Mouse (Mus musculus) forebrain, embryonic 13.5 days (tissue): ENCODE results near the gene Pdpk1. TPM values are rescaled to one million over a fixed set of nuclear protein-coding genes. Genes with fewer than 3 reads are reported as not detected.

Experiments
- ATAC-seq: fragments of 200-750 bp; cut with Nextera tagmentation; 2 replicates; pipeline ENCODE4 v1.8.0; 2017
- H3K27ac ChIP-seq: fragments of 300-500 bp; sonication (generic); 2 replicates; pipeline ENCODE4 v1.5.1; 2015; ENCODE audit warnings: inconsistent platforms, mild to moderate bottlenecking, moderate library complexity
- H3K27me3 ChIP-seq: fragments of 300-500 bp; sonication (generic); 2 replicates; pipeline ENCODE4 v1.6.1; 2015; ENCODE audit warnings: mild to moderate bottlenecking, inconsistent platforms
- H3K36me3 ChIP-seq: fragments of 300-500 bp; sonication (generic); 2 replicates; pipeline ENCODE4 v1.6.1; 2015; ENCODE audit warnings: mild to moderate bottlenecking, inconsistent platforms; ENCODE audit not compliant: poor library complexity, severe bottlenecking
- H3K4me1 ChIP-seq: fragments of 300-500 bp; sonication (generic); 2 replicates; pipeline ENCODE4 v1.6.1; 2015; ENCODE audit warnings: inconsistent platforms
- H3K4me2 ChIP-seq: fragments of 300-500 bp; sonication (generic); 2 replicates; pipeline ENCODE4 v1.6.1; 2015; ENCODE audit warnings: inconsistent platforms, mild to moderate bottlenecking, moderate library complexity
- H3K4me3 ChIP-seq: fragments of 300-500 bp; sonication (generic); 2 replicates; pipeline ENCODE4 v1.5.1; 2015; ENCODE audit warnings: mild to moderate bottlenecking, inconsistent platforms
- H3K9ac ChIP-seq: fragments of 300-500 bp; sonication (generic); 2 replicates; pipeline ENCODE4 v1.6.1; 2015; ENCODE audit warnings: mild to moderate bottlenecking, inconsistent platforms
- H3K9me3 ChIP-seq: fragments of 300-500 bp; sonication (generic); replicated peaks from 2 replicates; pipeline ENCODE4 v1.6.1; 2016; ENCODE audit warnings: inconsistent platforms
- WGBS: fragments of 180-500 bp; shearing (Covaris S2); methylation state at CpG from one replicate; pipeline ENCODE4 v1.1.7; 2015; 5-methylcytosine and 5-hydroxymethylcytosine counted together
- polyA plus RNA-seq: library from polyadenylated mRNA; unstranded; fragments of >200 nt; fragmentation: Nextera tagmentation; extraction: Ambion mirVana; gene quantifications from 2 replicates; pipeline ENCODE4 v1.2.1, GENCODE M21; 2015

Gene Pdpk1
- polyA plus RNA-seq, 1 experiment from 2014 or later = 49.7 TPM

DNA sequence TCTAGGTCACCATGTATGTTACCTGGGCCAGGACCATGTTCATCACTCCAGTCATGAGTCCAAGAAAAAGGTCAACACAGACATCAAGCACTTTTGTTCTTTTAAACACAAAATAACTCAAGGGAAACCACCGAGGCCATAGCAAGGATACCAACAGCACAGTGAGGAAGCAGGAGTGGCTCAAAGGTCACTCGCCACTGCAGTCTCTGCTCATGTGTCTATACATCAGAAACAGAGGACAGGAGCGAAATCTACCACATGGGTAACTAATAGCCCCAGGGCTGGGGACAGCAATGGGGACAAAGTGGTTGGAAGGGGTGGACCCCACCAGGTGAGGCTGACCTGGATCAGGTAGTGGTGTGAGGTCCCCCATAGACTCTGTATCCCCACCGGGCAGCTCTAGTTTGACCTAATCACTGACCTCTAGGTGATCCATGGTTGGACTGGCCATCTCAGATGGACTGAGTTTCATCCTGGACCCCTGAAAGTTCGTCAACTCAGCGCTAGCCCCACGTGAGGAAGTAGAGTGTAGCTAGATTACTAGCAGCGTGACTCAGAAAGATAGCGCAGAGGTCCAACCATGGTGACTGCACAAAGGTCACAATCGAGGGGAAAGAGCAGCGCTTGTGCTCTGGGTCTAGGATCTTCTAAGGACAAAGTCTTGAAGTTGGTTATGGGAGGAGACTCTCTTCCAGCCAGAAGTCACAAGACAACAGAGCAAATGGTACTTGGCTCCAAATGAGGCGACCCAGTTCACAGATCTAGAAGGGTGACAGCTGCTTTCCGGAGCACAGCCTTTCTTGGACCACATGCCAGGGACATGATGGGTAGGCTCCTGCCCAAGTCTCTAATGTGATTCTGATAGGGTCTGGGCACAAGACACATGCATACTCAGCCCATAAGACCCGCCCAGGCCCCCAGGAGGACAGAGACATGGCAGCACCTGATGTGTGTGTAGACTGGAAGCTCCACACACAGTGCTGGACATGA is 93.8 kb downstream of the Pdpk1 start:
- no peaks in the 10 kb centered on the region for H3K27me3 ChIP-seq
- H3K27ac ChIP-seq = no peak overlapping the region
- H3K9me3 ChIP-seq = no peaks in the 10 kb centered on the region
- no peak overlapping the region for H3K4me3 ChIP-seq
- peaks cover 92% of the 10 kb centered on the region for H3K36me3 ChIP-seq
- H3K4me1 ChIP-seq = no peaks in the 10 kb centered on the region
- no peak for ATAC-seq
- no peak overlapping the region for H3K9ac ChIP-seq
- H3K4me2 ChIP-seq = no peak overlapping the region
- WGBS = 95% methylated on average over 14 of the region's 14 CpGs

DNA sequence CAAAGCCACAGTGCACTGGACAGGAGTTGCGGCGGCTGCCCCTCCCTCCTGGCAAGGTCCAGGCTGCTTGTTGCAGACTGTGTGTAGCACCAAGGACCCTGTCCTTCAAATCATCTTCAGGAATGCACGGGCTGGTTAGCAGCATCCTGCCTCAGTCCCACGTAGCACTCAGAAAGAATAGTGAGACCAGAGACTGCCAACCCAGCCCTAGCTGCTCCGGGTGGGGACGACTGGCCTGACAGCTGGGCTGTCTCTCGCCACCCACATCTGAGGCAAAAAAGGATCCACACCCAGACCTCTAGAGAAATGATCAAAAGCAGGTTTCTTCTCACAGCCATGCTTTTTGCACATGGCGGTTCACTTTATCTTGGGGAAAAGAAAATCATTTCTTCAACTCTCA is 101.7 kb downstream of the Pdpk1 start:
- Histone ChIP-seq H3K4me1 (no peaks in the 10 kb centered on the region), H3K9me3 (no peaks in the 10 kb centered on the region), H3K9ac (no peak overlapping the region), H3K27me3 (no peaks in the 10 kb centered on the region), H3K27ac (no peak overlapping the region), H3K36me3 (peaks cover 72% of the 10 kb centered on the region), H3K4me3 (no peak overlapping the region), H3K4me2 (no peak overlapping the region)
- ATAC-seq = no peak
- 93% methylated on average over 8 of the region's 8 CpGs for WGBS

DNA sequence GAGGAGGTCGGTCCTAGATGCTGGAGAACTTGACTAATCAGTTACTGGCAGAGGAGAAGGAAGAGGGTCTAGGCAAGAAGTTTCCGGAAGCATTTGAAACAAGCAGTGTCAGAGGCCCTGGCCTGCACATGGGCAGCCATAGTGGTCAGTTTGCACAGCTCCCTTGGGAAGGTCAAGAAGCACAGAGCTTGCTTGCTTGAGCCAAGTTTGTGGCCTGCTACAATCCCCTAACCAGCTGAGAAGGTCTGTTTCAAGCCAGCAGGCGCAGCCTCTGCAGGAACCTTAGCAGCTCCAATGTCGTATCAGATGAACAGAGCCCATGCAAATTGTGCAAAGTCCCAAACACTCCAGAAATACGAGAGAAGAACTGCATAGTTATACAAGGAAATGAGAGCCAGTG is 102.7 kb downstream of the Pdpk1 start:
- H3K9me3 ChIP-seq = no peaks in the 10 kb centered on the region
- no peak overlapping the region for H3K27ac ChIP-seq
- no peak for ATAC-seq
- peaks cover 62% of the 10 kb centered on the region for H3K36me3 ChIP-seq
- no peak overlapping the region for H3K9ac ChIP-seq
- H3K4me3 ChIP-seq = no peak overlapping the region
- H3K27me3 ChIP-seq = no peaks in the 10 kb centered on the region
- WGBS = 86% methylated on average over 5 of the region's 5 CpGs
- H3K4me2 ChIP-seq = no peak overlapping the region
- no peaks in the 10 kb centered on the region for H3K4me1 ChIP-seq

DNA sequence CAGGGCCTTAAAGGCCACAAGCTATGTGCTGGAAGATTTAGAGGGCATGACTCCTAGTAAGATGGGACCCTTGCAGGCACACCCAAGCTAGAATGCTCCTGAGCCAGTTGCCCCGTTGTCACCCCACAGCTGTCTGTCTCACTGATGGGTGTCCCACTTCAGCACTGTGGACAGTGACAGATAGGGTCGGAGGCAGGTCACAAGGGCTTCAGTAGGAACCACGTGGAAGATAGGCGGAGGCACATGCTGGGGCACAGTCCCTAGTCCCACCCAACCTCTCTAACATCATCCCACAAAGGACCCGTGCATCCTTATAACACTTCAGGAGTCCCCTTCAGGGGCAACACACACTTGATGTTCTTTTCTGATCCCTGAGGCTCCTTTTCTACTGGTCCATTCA is 104.7 kb downstream of the Pdpk1 start:
- H3K27me3 ChIP-seq = no peaks in the 10 kb centered on the region
- WGBS = 74% methylated on average over 5 of the region's 5 CpGs

DNA sequence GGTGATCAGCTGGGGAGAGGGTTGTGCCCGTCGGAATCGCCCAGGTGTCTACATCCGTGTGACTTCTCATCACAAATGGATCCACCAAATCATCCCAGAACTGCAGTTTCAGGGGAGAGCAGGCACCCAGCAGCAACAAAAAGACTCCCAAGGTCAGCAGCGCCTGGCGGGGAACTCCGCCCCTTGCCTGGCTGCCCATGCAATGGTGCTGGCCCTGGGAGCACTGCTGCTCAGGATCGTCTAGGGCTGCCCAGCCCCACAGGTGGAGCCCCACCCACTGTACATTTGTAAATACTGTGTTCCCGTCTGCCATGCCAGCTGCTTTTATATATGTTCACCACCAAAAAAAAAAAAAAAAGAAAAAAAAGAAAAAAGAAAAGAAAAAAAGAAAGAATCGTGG is 105.1 kb downstream of the Pdpk1 start:
- WGBS = 79% methylated on average over 10 of the region's 10 CpGs
- Histone ChIP-seq H3K27me3 (no peaks in the 10 kb centered on the region), H3K4me1 (no peaks in the 10 kb centered on the region), H3K9me3 (no peaks in the 10 kb centered on the region), H3K36me3 (peaks cover 40% of the 10 kb centered on the region), H3K4me3 (no peak overlapping the region), H3K27ac (no peak overlapping the region), H3K9ac (no peak overlapping the region), H3K4me2 (no peak overlapping the region)
- ATAC-seq = no peak

More for the DNA sequence above, 104.7 kb downstream of the Pdpk1 start:
- ATAC-seq = no peak
- Histone ChIP-seq H3K4me3 (no peak overlapping the region), H3K36me3 (peaks cover 44% of the 10 kb centered on the region), H3K9me3 (no peaks in the 10 kb centered on the region), H3K27ac (no peak overlapping the region), H3K4me2 (no peak overlapping the region), H3K9ac (no peak overlapping the region), H3K4me1 (no peaks in the 10 kb centered on the region)

DNA sequence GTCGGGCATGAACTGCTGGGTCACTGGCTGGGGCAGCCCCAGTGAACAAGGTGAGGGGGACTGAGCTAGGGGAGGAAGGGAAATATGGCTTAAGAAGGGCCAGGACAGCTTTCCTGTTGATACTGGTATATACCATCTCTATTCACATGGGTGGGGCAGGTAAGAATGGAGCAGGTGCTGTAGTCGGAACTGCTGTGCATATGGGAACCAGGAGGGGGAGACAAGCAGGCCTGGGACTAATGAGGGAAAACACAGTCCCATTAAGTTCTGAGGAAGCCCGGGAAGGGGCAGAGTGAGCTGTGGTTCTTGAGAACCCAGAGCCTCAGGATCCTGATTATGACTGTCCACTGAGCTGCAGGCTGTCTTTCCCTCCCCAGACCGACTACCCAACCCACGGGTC is 106.2 kb downstream of the Pdpk1 start:
- H3K4me1 ChIP-seq = no peaks in the 10 kb centered on the region
- H3K9me3 ChIP-seq = no peaks in the 10 kb centered on the region
- no peak overlapping the region for H3K9ac ChIP-seq
- WGBS = 59% methylated on average over 5 of the region's 5 CpGs
- H3K4me3 ChIP-seq = no peak overlapping the region
- ATAC-seq = no peak
- no peak overlapping the region for H3K27ac ChIP-seq
- peaks cover 30% of the 10 kb centered on the region for H3K36me3 ChIP-seq
- no peak overlapping the region for H3K4me2 ChIP-seq
- H3K27me3 ChIP-seq = no peaks in the 10 kb centered on the region

DNA sequence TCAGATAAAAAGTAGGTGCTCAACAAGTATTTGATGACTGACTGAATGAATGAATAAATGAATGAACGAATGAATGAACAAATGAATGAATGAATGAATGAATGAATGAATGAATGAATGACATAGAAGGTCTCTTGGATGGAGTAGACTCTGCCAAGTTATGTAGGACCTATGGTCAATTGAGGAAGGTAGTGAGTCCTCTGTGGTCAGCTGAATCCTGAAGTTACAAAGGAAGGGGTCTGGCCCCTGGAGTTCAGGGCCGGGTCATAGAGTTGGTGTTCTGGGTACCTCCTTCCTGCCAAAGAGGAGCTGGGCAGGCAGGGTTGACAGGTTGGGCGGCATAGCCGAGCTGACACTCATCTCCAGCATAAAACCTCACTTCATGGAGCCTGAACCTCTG is 112.9 kb downstream of the Pdpk1 start, which contains the start of gene Prss27:
Prss27 (plus strand) TSS at position 301 of the 400 bp plus-strand sequence.
- WGBS = 75% methylated on average over 4 of the region's 4 CpGs
- Histone ChIP-seq H3K9ac (no peak within 1 kb of the TSS), H3K36me3 (no peaks in the 10 kb centered on the region), H3K4me3 (no peak within 1 kb of the TSS), H3K4me2 (no peak within 1 kb of the TSS), H3K27me3 (no peaks in the 10 kb centered on the region), H3K27ac (no peak within 1 kb of the TSS), H3K9me3 (no peaks in the 10 kb centered on the region), H3K4me1 (no peaks in the 10 kb centered on the region)
- no peak for ATAC-seq

DNA sequence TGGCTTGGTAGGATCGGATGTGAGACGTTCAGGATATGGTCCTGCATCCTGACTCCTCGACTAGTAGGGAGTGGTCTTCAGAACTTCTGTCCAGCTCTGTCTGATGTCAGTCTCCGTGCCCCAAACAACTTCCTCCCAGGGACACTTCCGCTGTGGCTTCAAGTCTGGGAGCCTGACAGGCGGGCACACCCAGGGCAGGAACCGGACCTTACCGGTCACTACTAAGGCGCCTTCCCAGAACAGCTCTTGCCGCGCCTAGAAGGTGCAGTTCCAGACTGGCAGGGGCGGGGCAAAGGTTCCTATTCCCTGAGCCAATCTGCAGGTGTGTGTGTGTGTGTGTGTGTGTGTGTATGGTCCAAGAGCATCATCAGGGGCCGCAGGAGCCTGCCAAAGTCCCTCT is 113.4 kb downstream of the Pdpk1 start:
- H3K9ac ChIP-seq = no peak overlapping the region
- H3K27ac ChIP-seq = no peak overlapping the region
- H3K4me3 ChIP-seq = no peak overlapping the region
- H3K36me3 ChIP-seq = no peaks in the 10 kb centered on the region
- no peaks in the 10 kb centered on the region for H3K9me3 ChIP-seq
- ATAC-seq = no peak
- H3K4me1 ChIP-seq = no peaks in the 10 kb centered on the region
- 87% methylated on average over 13 of the region's 13 CpGs for WGBS
- H3K4me2 ChIP-seq = no peak overlapping the region
- H3K27me3 ChIP-seq = no peaks in the 10 kb centered on the region

DNA sequence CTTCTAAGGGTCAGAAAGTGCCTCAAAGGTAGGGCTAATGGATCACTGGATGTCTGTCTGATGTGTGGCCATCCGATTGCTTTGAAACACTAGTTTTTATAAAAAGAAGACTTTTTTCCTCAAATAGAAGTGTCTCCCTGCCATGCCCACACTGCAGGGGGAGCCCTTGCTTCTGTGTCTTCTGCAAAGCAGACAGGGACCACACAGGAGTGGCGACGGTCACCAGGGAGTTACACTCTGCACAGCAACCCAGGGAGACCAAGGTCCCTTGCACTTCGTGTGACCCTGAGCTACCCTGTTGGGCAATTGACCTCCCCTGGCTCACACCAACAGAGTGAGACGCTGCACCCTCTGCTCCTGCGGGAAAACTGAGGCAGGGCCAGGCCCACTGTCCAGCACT is 113.8 kb downstream of the Pdpk1 start:
- Histone ChIP-seq H3K4me2 (no peak overlapping the region), H3K27ac (no peak overlapping the region), H3K4me1 (no peaks in the 10 kb centered on the region), H3K9me3 (no peaks in the 10 kb centered on the region), H3K36me3 (no peaks in the 10 kb centered on the region), H3K27me3 (no peaks in the 10 kb centered on the region), H3K4me3 (no peak overlapping the region), H3K9ac (no peak overlapping the region)
- 76% methylated on average over 6 of the region's 6 CpGs for WGBS
- ATAC-seq = no peak

DNA sequence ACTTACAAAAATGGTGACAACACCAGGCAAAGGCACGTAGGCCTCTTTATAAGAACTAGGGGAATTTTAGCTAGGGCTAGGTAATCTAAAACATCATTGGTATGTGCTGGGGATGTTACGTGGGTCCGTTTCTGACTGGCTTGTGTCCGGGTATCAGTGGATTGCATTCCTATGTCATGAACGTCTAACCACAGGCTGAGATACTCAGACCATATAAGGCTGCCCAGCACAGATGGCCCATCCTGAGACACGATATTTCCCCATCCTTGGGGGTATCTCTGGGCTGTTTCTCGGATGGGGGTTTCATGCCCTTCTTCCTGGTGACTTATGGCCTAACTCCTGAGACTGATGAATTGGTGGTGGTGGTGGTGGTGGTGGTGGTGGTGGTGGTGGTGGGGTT is 115.6 kb downstream of the Pdpk1 start:
- no peak overlapping the region for H3K27ac ChIP-seq
- H3K4me1 ChIP-seq = no peaks in the 10 kb centered on the region
- ATAC-seq = no peak
- H3K4me3 ChIP-seq = no peak overlapping the region
- H3K9ac ChIP-seq = no peak overlapping the region
- no peaks in the 10 kb centered on the region for H3K9me3 ChIP-seq
- H3K4me2 ChIP-seq = no peak overlapping the region
- no peaks in the 10 kb centered on the region for H3K27me3 ChIP-seq
- 89% methylated on average over 7 of the region's 7 CpGs for WGBS
- no peaks in the 10 kb centered on the region for H3K36me3 ChIP-seq

DNA sequence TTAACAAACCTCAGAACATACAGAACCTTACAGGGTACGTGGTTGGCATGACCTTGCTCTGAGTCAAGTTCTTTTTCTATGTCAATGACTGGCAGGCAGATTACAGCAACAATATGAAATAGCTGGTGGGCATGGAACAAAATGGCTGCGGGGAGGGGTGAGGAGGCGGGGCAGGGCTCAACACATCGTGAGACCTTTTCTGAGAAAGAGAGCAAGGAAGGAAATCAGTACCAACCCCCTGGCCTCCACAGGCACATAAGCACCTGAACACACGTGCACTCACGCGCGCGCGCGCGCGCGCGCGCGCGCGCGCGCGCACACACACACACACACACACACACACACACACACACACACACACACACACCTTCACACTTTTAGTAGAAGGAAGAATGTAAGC is 120.2 kb downstream of the Pdpk1 start:
- 84% methylated on average over 7 of the region's 22 CpGs for WGBS
- Histone ChIP-seq H3K27ac (no peak overlapping the region), H3K9me3 (no peaks in the 10 kb centered on the region), H3K27me3 (no peaks in the 10 kb centered on the region), H3K9ac (no peak overlapping the region), H3K4me3 (no peak overlapping the region), H3K36me3 (no peaks in the 10 kb centered on the region), H3K4me2 (no peak overlapping the region), H3K4me1 (no peaks in the 10 kb centered on the region)
- no peak for ATAC-seq

DNA sequence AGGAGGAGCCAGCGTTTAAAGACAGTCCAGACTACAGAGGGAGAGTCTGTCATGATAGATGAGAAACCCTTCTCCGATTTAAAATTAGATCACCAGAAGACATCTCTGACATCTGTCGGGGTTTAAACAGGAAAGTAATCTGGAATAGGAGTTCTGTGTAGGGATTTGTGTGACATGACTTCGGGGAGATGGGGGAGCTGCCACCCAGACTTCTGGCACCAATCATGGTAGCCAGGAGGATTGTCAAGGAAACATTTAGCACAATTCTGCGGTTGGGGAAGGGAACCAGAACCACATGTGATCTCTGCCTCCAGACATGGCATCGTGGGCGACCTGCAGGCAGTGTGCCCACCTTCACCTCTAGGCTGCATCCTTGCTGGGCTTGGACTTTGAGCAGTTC is 121.2 kb downstream of the Pdpk1 start:
- 85% methylated on average over 7 of the region's 7 CpGs for WGBS

More for the DNA sequence above, 121.2 kb downstream of the Pdpk1 start:
- H3K27ac ChIP-seq = no peak overlapping the region
- ATAC-seq = no peak
- no peaks in the 10 kb centered on the region for H3K36me3 ChIP-seq
- H3K4me3 ChIP-seq = no peak overlapping the region
- no peak overlapping the region for H3K4me2 ChIP-seq
- H3K9me3 ChIP-seq = no peaks in the 10 kb centered on the region
- no peaks in the 10 kb centered on the region for H3K27me3 ChIP-seq
- H3K4me1 ChIP-seq = no peaks in the 10 kb centered on the region
- H3K9ac ChIP-seq = no peak overlapping the region
